Mouse (Mus musculus): Measurements from ENCODE around the gene Mrpl36. TPM values are rescaled to one million over a fixed set of nuclear protein-coding genes. Genes with fewer than 3 reads are reported as not detected.

Mrpl36 gene
- total and polyA plus RNA-seq, 3 experiments: 140 to 147 TPM; not detected in 1

GRCm38 (mm10) chr13:73327827-73328698, at the start of gene Mrpl36, which contains the start of gene Ndufs6 (continued):
- TF ChIP-seq MXI1 (IDR thresholded peaks at IDR 0.05; ENCODE audit: low read depth, low read length) (peak; percentile 70), NELFE (IDR thresholded peaks at IDR 0.05; ENCODE audit: low read depth, low read length) (peak; percentile 72), UBTF (IDR thresholded peaks at IDR 0.05; ENCODE audit: borderline replicate concordance, insufficient read depth, low read depth, low read length) (no peak), ZMIZ1 (IDR thresholded peaks at IDR 0.05; ENCODE audit: low read depth, low read length) (peak; percentile 67), MAX (IDR thresholded peaks at IDR 0.05; ENCODE audit: low read length) (no peak)

GRCm38 (mm10) chr13:73279196-73279595, 49.1 kb upstream of the Mrpl36 start:
- Histone ChIP-seq H3K36me3 (ENCODE audit: control insufficient read depth in 1 of 2, insufficient read depth in 2 of 2, low read length in 2 of 2) (no peaks in the 10 kb centered on the region), H3K9ac (ENCODE audit: control insufficient read depth, low read depth, low read length, poor library complexity, severe bottlenecking) (no peak overlapping the region), H3K9me3 (replicated peaks; ENCODE audit: insufficient read depth, low read length) (no peaks in the 10 kb centered on the region), H3K4me3 (ENCODE audit: control insufficient read depth in 1 of 2, insufficient read depth in 1 of 2, low read depth in 2 of 2, low read length in 2 of 2) (no peak overlapping the region), H3K27me3 (ENCODE audit: control insufficient read depth in 1 of 2, insufficient read depth in 2 of 2, low read length in 2 of 2) (no peaks in the 10 kb centered on the region), H3K4me1 (ENCODE audit: control insufficient read depth in 1 of 2, insufficient read depth in 2 of 2, low read length in 2 of 2) (no peaks in the 10 kb centered on the region), H3K79me2 (ENCODE audit: control insufficient read depth, insufficient read depth, low read length, poor library complexity) (no peaks in the 10 kb centered on the region), H3K27ac (ENCODE audit: control insufficient read depth, low read depth, low read length) (no peak overlapping the region)
- no peak for DNase-seq (ENCODE audit: low read depth, low spot score)
- TF ChIP-seq CHD2 (IDR thresholded peaks at IDR 0.05; ENCODE audit: low read length) (no peak), MAZ (IDR thresholded peaks at IDR 0.05; ENCODE audit: low read depth, low read length) (no peak), USF1 (IDR thresholded peaks at IDR 0.05; ENCODE audit: low read depth, low read length) (no peak), MXI1 (IDR thresholded peaks at IDR 0.05; ENCODE audit: low read depth, low read length) (no peak), NRF1 (IDR thresholded peaks at IDR 0.05; ENCODE audit: insufficient read depth, low read depth, low read length, poor library complexity, severe bottlenecking) (no peak)

- no peak overlapping the region for H3K4me3 ChIP-seq (ENCODE audit: control insufficient read depth in 1 of 2, insufficient read depth in 1 of 2, low read depth in 2 of 2, low read length in 2 of 2)
- no peaks in the 10 kb centered on the region for H3K27me3 ChIP-seq (ENCODE audit: control insufficient read depth in 1 of 2, insufficient read depth in 2 of 2, low read length in 2 of 2)
- TF ChIP-seq HCFC1 (IDR thresholded peaks at IDR 0.05; ENCODE audit: low read depth, low read length): no peak
- TF ChIP-seq CHD1 (IDR thresholded peaks at IDR 0.05; ENCODE audit: low read depth, low read length): no peak
- TF ChIP-seq JUND (IDR thresholded peaks at IDR 0.05; ENCODE audit: low read depth, low read length): no peak
- TF ChIP-seq ZNF384 (IDR thresholded peaks at IDR 0.05; ENCODE audit: low read depth, low read length): no peak
- no peak for TF ChIP-seq NELFE (IDR thresholded peaks at IDR 0.05; ENCODE audit: low read depth, low read length)
- TF ChIP-seq ZC3H11A (IDR thresholded peaks at IDR 0.05; ENCODE audit: low read depth, low read length): no peak
- TF ChIP-seq MYC (IDR thresholded peaks at IDR 0.05; ENCODE audit: low read depth, low read length): no peak
- TF ChIP-seq NRF1 (IDR thresholded peaks at IDR 0.05; ENCODE audit: insufficient read depth, low read depth, low read length, poor library complexity, severe bottlenecking): no peak
- no peak for TF ChIP-seq MXI1 (IDR thresholded peaks at IDR 0.05; ENCODE audit: low read depth, low read length)
- TF ChIP-seq CTCF (IDR thresholded peaks at IDR 0.05 in 2 of 3, conservative IDR thresholded peaks at IDR 0.05 in 1 of 3; ENCODE audit: control insufficient read depth in 1 of 3, insufficient read depth in 1 of 3, low read depth in 2 of 3, low read length in 3 of 3, poor library complexity in 1 of 3, severe bottlenecking in 1 of 3): no peak
- no peak for TF ChIP-seq MAX (IDR thresholded peaks at IDR 0.05; ENCODE audit: low read length)
- TF ChIP-seq ETS1 (IDR thresholded peaks at IDR 0.05; ENCODE audit: low read depth, low read length): no peak
- TF ChIP-seq UBTF (IDR thresholded peaks at IDR 0.05; ENCODE audit: borderline replicate concordance, insufficient read depth, low read depth, low read length): no peak
- TF ChIP-seq POLR2A (IDR thresholded peaks at IDR 0.05; ENCODE audit: control insufficient read depth in 1 of 2, insufficient read depth in 1 of 2, low read depth in 1 of 2, low read length in 2 of 2, poor library complexity in 1 of 2): no peak
- TF ChIP-seq BHLHE40 (IDR thresholded peaks at IDR 0.05; ENCODE audit: borderline replicate concordance, low read depth, low read length): no peak
- no peak for TF ChIP-seq RCOR1 (IDR thresholded peaks at IDR 0.05; ENCODE audit: low read depth, low read length)
- no peak for TF ChIP-seq RAD21 (IDR thresholded peaks at IDR 0.05; ENCODE audit: low read depth, low read length)
- no peak for TF ChIP-seq MAZ (IDR thresholded peaks at IDR 0.05; ENCODE audit: low read depth, low read length)
Measured at GRCm38 (mm10) chr13:73282407-73282806, 45.9 kb upstream of the Mrpl36 start.

More at GRCm38 (mm10) chr13:73282407-73282806, 45.9 kb upstream of the Mrpl36 start:
- no peaks in the 10 kb centered on the region for H3K9me3 ChIP-seq (replicated peaks; ENCODE audit: insufficient read depth, low read length)
- no peak overlapping the region for H3K9ac ChIP-seq (ENCODE audit: control insufficient read depth, low read depth, low read length, poor library complexity, severe bottlenecking)
- H3K27ac ChIP-seq (ENCODE audit: control insufficient read depth, low read depth, low read length): no peak overlapping the region
- no peak for DNase-seq (ENCODE audit: low read depth, low spot score)
- H3K79me2 ChIP-seq (ENCODE audit: control insufficient read depth, insufficient read depth, low read length, poor library complexity): no peaks in the 10 kb centered on the region
- no peaks in the 10 kb centered on the region for H3K36me3 ChIP-seq (ENCODE audit: control insufficient read depth in 1 of 2, insufficient read depth in 2 of 2, low read length in 2 of 2)
- H3K4me1 ChIP-seq (ENCODE audit: control insufficient read depth in 1 of 2, insufficient read depth in 2 of 2, low read length in 2 of 2): no peaks in the 10 kb centered on the region
